Mouse (Mus musculus): Measurements from ENCODE around the gene Akap17b.

Akap17b gene

GRCm38 (mm10) chrX:36595247-36595646 lies 49.9 kb downstream of the Akap17b start:
- CTCF ChIA-PET, result no interaction called here
- POLR2A ChIA-PET, result no interaction called here

DNA sequence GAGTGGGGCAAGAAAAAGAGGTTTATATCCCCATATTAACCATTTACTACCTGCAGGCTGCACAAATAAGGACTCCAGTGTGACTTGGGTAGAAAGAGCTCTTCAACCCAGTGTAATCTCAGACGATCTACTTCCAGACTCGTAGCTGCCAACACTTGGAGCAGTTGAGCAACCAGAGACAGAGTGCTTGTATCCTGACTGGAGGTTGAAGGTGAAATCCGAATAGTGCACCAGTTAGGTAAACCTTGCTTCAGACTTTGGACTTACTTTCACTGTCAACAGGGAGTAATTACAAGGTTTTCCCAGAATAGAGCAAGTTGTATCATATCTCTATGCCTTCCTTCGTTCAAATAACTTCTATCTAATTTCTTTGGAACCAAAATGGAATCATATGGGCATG lies 53.7 kb downstream of the Akap17b start:
- POLR2A ChIA-PET, result no interaction called here
- CTCF ChIA-PET, result interaction anchor here in 1 of 4 experiments (0.6 kb wide), 1 partner anchor 13 kb away, joined by 6 read pairs; no protein-coding TSS in a partner anchor

DNA sequence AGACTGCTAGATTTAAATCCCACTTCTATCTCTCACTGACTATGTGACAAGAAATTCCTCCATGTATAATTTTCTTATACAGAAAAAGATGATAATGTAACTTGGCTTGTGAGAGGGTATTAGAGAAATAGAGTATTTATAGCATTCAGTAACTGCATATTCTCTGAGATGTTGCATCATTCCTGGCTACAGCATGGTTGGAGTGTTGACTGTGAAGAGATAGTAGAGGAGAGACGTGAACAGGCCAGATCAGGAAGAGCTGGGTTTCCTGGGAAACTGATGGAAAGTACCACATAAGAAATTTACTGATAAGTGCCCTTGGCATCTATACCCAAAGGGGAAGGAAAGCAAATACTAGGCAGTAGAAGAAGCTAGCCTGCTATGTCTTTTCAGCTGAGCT lies 54.1 kb downstream of the Akap17b start:
- POLR2A ChIA-PET, result interaction anchor here in 1 of 4 experiments (0.5 kb wide), 1 partner anchor 312 kb away, joined by 3 read pairs; no protein-coding TSS in a partner anchor
- CTCF ChIA-PET, result interaction anchor here in 2 of 4 experiments (0.5 to 0.6 kb wide), 2 partner anchors 13 to 54 kb away, joined by 3 to 6 read pairs; partner anchors contain the start of gene Akap17b (in 1 of the 2)

- CTCF ChIA-PET, result no interaction called here
- POLR2A ChIA-PET, result no interaction called here
These were observed 54.9 kb downstream of the Akap17b start for GRCm38 (mm10) chrX:36590266-36590665.

GRCm38 (mm10) chrX:36587304-36588209 lies 57.6 kb downstream of the Akap17b start:
- POLR2A ChIA-PET, result interaction anchor here in 2 of 4 experiments (0.6 to 0.8 kb wide), 2 partner anchors 10 to 36 kb away, joined by 3 read pairs; partner anchors contain the start of gene Pgrmc1 (in 1 of the 2)
- CTCF ChIA-PET, result no interaction called here

GRCm38 (mm10) chrX:36586629-36587303 lies 58.4 kb downstream of the Akap17b start:
- POLR2A ChIA-PET, result no interaction called here
- CTCF ChIA-PET, result no interaction called here

DNA sequence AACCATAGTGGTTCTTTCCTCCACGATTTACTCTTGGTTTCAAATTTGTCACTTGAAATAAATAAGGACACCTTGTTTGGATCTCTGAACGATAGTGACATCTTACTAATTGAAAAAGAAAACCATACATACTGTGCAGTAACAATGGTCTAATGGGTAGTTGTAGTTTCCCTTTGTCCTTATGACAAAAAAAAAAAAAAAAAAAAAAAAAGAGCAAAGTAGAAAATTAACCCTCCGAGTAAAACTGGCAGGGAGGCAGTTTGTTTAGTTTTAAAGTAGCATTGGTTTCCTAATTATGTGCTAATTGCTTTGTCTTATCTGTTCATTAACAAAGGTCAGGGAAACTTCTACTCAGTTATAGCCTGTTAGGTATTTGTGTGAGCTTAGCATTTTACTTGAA lies 83.1 kb downstream of the Akap17b start:
- CTCF ChIA-PET, result interaction anchor here (0.5 to 1.3 kb wide), 13 partner anchors 8 to 336 kb away, joined by 3 to 11 read pairs (median 4); no protein-coding TSS in a partner anchor

GRCm38 (mm10) chrX:36561650-36562049 lies 83.5 kb downstream of the Akap17b start:
- ChIA-PET POLR2A (interaction anchor here in 3 of 4 experiments (0.6 to 2.0 kb wide), 4 partner anchors 36 to 428 kb away, joined by 3 to 6 read pairs (median 4); partner anchors contain the start of gene Pgrmc1 (in 2 of the 3)), CTCF (interaction anchor here in 3 of 4 experiments (0.5 to 1.3 kb wide), 12 partner anchors 9 to 336 kb away, joined by 3 to 11 read pairs (median 4); no protein-coding TSS in a partner anchor)

More for the DNA sequence above, 83.1 kb downstream of the Akap17b start:
- POLR2A ChIA-PET, result interaction anchor here in 3 of 4 experiments (0.6 to 2.0 kb wide), 3 partner anchors 36 to 400 kb away, joined by 3 to 6 read pairs (median 4); partner anchors contain the start of gene Pgrmc1 (in 2 of the 3)

DNA sequence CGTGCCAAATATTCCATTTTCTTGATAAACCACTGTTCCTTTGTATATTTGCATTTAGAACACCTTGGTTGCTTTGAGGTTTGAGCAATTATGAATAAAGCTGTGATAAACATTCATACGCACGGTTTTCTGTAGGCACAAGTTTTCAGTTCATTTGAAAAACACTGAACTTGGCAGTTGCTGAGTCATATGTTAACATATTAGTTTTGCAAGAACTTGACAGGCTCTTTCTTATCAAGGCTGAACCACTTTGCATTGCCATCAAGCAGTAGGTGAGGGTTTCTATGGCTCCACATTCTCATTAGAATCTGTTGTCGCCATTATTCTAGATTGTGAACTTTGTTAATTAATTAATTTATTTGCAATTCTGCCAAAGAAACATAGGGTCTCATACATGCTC lies 85.0 kb downstream of the Akap17b start:
- CTCF ChIA-PET, result no interaction called here
- POLR2A ChIA-PET, result no interaction called here
